Mouse (Mus musculus): ENCODE measurements around the gene Vma21. TPM values are rescaled to one million over a fixed set of nuclear protein-coding genes. Genes with fewer than 3 reads are reported as not detected.

Vma21 gene
- polyA plus RNA-seq, 1 experiment: 14.3 TPM

GRCm38 (mm10) chrX:71811966-71812835 is 3.5 kb upstream of the Vma21 start:
- Histone ChIP-seq H3K79me2 (ENCODE audit: control insufficient read depth, insufficient read depth) (peaks cover 6% of the 10 kb centered on the region), H3K36me3 (ENCODE audit: control insufficient read depth, insufficient read depth) (no peaks in the 10 kb centered on the region), H3K4me3 (ENCODE audit: insufficient read depth, poor library complexity, severe bottlenecking) (no peak overlapping the region), H3K79me3 (ENCODE audit: low read depth) (peaks cover 2% of the 10 kb centered on the region), H3K27me3 (ENCODE audit: control insufficient read depth, insufficient read depth, insufficient read length) (no peaks in the 10 kb centered on the region), H3ac (ENCODE audit: control insufficient read depth, insufficient read length, low read depth) (no peak overlapping the region)
- TF ChIP-seq MAX (IDR thresholded peaks at IDR 0.05): no peak
- TF ChIP-seq MYOG (IDR thresholded peaks at IDR 0.05; ENCODE audit: control insufficient read depth, extremely low read depth, insufficient read length): no peak
- no peak for TF ChIP-seq CTCF (IDR thresholded peaks at IDR 0.05; ENCODE audit: control insufficient read depth, insufficient read depth, insufficient read length)
- TF ChIP-seq CEBPB (IDR thresholded peaks at IDR 0.05; ENCODE audit: low read depth): no peak
- no peak for TF ChIP-seq USF1 (IDR thresholded peaks at IDR 0.05; ENCODE audit: low read depth)
- TF ChIP-seq FOSL1 (IDR thresholded peaks at IDR 0.05; ENCODE audit: insufficient read depth, low read length, poor library complexity, severe bottlenecking): no peak
- no peak for TF ChIP-seq MYOD1 (IDR thresholded peaks at IDR 0.05; ENCODE audit: control insufficient read depth, insufficient read length, low read depth)

GRCm38 (mm10) chrX:71816401-71816857 is 705 bp downstream of the Vma21 start:
- Histone ChIP-seq H3K27me3 (ENCODE audit: control insufficient read depth, insufficient read depth, insufficient read length) (no peaks in the 10 kb centered on the region), H3K36me3 (ENCODE audit: control insufficient read depth, insufficient read depth) (no peaks in the 10 kb centered on the region), H3K79me2 (ENCODE audit: control insufficient read depth, insufficient read depth) (peaks cover 34% of the 10 kb centered on the region), H3ac (ENCODE audit: control insufficient read depth, insufficient read length, low read depth) (peak overlapping the region; percentile 94), H3K4me3 (ENCODE audit: insufficient read depth, poor library complexity, severe bottlenecking) (peak overlapping the region; percentile 55), H3K79me3 (ENCODE audit: low read depth) (peaks cover 19% of the 10 kb centered on the region)
- TF ChIP-seq CEBPB (IDR thresholded peaks at IDR 0.05; ENCODE audit: low read depth) (no peak), MYOD1 (IDR thresholded peaks at IDR 0.05; ENCODE audit: control insufficient read depth, insufficient read length, low read depth) (peak; percentile 5), MAX (IDR thresholded peaks at IDR 0.05) (peak; percentile 47), USF1 (IDR thresholded peaks at IDR 0.05; ENCODE audit: low read depth) (peak; percentile 77), MYOG (IDR thresholded peaks at IDR 0.05; ENCODE audit: control insufficient read depth, extremely low read depth, insufficient read length) (no peak), FOSL1 (IDR thresholded peaks at IDR 0.05; ENCODE audit: insufficient read depth, low read length, poor library complexity, severe bottlenecking) (no peak)

- Histone ChIP-seq H3K79me2 (ENCODE audit: control insufficient read depth, insufficient read depth) (peaks cover 34% of the 10 kb centered on the region), H3ac (ENCODE audit: control insufficient read depth, insufficient read length, low read depth) (peak overlapping the region; percentile 94), H3K36me3 (ENCODE audit: control insufficient read depth, insufficient read depth) (no peaks in the 10 kb centered on the region), H3K4me3 (ENCODE audit: insufficient read depth, poor library complexity, severe bottlenecking) (peak overlapping the region; percentile 55), H3K27me3 (ENCODE audit: control insufficient read depth, insufficient read depth, insufficient read length) (no peaks in the 10 kb centered on the region), H3K79me3 (ENCODE audit: low read depth) (peaks cover 19% of the 10 kb centered on the region)
- no peak for TF ChIP-seq MYOG (IDR thresholded peaks at IDR 0.05; ENCODE audit: control insufficient read depth, extremely low read depth, insufficient read length)
- TF ChIP-seq MYOD1 (IDR thresholded peaks at IDR 0.05; ENCODE audit: control insufficient read depth, insufficient read length, low read depth): no peak
- TF ChIP-seq FOSL1 (IDR thresholded peaks at IDR 0.05; ENCODE audit: insufficient read depth, low read length, poor library complexity, severe bottlenecking): no peak
- TF ChIP-seq USF1 (IDR thresholded peaks at IDR 0.05; ENCODE audit: low read depth): no peak
- TF ChIP-seq CTCF (IDR thresholded peaks at IDR 0.05; ENCODE audit: control insufficient read depth, insufficient read depth, insufficient read length): no peak
- TF ChIP-seq CEBPB (IDR thresholded peaks at IDR 0.05; ENCODE audit: low read depth): no peak
- TF ChIP-seq MAX (IDR thresholded peaks at IDR 0.05): no peak
These were observed 1.2 kb downstream of the Vma21 start for GRCm38 (mm10) chrX:71816931-71817361.

- TF ChIP-seq MYOD1 (IDR thresholded peaks at IDR 0.05; ENCODE audit: control insufficient read depth, insufficient read length, low read depth) (no peak), USF1 (IDR thresholded peaks at IDR 0.05; ENCODE audit: low read depth) (no peak), MAX (IDR thresholded peaks at IDR 0.05) (no peak), CTCF (IDR thresholded peaks at IDR 0.05; ENCODE audit: control insufficient read depth, insufficient read depth, insufficient read length) (no peak)
These were observed 23.2 kb downstream of the Vma21 start for GRCm38 (mm10) chrX:71838911-71839310.

DNA sequence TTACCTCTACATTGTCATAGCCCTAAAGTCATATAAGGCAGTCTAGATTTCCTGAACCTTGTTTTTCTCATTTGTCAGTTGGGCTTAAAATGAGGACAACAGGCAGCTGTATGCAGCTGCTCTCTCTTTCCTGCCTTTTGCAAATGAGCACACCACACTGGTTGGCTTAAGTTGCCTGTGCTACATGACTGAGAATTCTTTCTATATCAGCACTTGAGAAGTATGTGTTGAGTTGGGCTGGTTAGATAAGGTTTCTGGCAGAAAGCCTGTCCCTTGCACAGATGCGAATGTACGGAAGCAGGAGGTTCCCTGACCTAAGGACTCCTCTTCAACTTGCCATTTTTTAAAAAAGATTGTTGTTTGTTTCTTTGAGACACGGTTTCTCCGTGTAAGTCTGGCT is 31.0 kb downstream of the Vma21 start:
- no peak overlapping the region for H3K4me3 ChIP-seq (ENCODE audit: insufficient read depth, poor library complexity, severe bottlenecking)
- no peaks in the 10 kb centered on the region for H3K27me3 ChIP-seq (ENCODE audit: control insufficient read depth, insufficient read depth, insufficient read length)
- H3K79me2 ChIP-seq (ENCODE audit: control insufficient read depth, insufficient read depth): no peaks in the 10 kb centered on the region
- TF ChIP-seq MAX (IDR thresholded peaks at IDR 0.05) (no peak), USF1 (IDR thresholded peaks at IDR 0.05; ENCODE audit: low read depth) (no peak), MYOG (IDR thresholded peaks at IDR 0.05; ENCODE audit: control insufficient read depth, extremely low read depth, insufficient read length) (no peak), CTCF (IDR thresholded peaks at IDR 0.05; ENCODE audit: control insufficient read depth, insufficient read depth, insufficient read length) (no peak), CEBPB (IDR thresholded peaks at IDR 0.05; ENCODE audit: low read depth) (no peak), FOSL1 (IDR thresholded peaks at IDR 0.05; ENCODE audit: insufficient read depth, low read length, poor library complexity, severe bottlenecking) (no peak), MYOD1 (IDR thresholded peaks at IDR 0.05; ENCODE audit: control insufficient read depth, insufficient read length, low read depth) (no peak)
- H3K36me3 ChIP-seq (ENCODE audit: control insufficient read depth, insufficient read depth): no peaks in the 10 kb centered on the region
- H3K79me3 ChIP-seq (ENCODE audit: low read depth): no peaks in the 10 kb centered on the region
- H3ac ChIP-seq (ENCODE audit: control insufficient read depth, insufficient read length, low read depth): no peak overlapping the region

More at GRCm38 (mm10) chrX:71838911-71839310, 23.2 kb downstream of the Vma21 start:
- H3K79me3 ChIP-seq (ENCODE audit: low read depth): no peaks in the 10 kb centered on the region
- no peaks in the 10 kb centered on the region for H3K36me3 ChIP-seq (ENCODE audit: control insufficient read depth, insufficient read depth)
- no peak overlapping the region for H3K4me3 ChIP-seq (ENCODE audit: insufficient read depth, poor library complexity, severe bottlenecking)
- H3ac ChIP-seq (ENCODE audit: control insufficient read depth, insufficient read length, low read depth): no peak overlapping the region
- H3K79me2 ChIP-seq (ENCODE audit: control insufficient read depth, insufficient read depth): no peaks in the 10 kb centered on the region
- H3K27me3 ChIP-seq (ENCODE audit: control insufficient read depth, insufficient read depth, insufficient read length): no peaks in the 10 kb centered on the region
